Mouse (Mus musculus) lung, postnatal 25 days (tissue): Measurements from ENCODE around the gene Hint2.

Source experiments
- DNase-seq: peaks from one replicate; pipeline ENCODE4 v3.0.0; 2022; ENCODE audit warnings: low spot score

Gene Hint2

GRCm38 (mm10) chr4:43604751-43605685, 51.2 kb downstream of the Hint2 start:
- no peak for DNase-seq
